Mouse (Mus musculus): ENCODE results near the gene Gm4353. TPM values are rescaled to one million over a fixed set of nuclear protein-coding genes. Genes with fewer than 3 reads are reported as not detected.

Gm4353 gene
- polyA plus RNA-seq, 1 experiment from 2014 or later, result 1.2 TPM

DNA sequence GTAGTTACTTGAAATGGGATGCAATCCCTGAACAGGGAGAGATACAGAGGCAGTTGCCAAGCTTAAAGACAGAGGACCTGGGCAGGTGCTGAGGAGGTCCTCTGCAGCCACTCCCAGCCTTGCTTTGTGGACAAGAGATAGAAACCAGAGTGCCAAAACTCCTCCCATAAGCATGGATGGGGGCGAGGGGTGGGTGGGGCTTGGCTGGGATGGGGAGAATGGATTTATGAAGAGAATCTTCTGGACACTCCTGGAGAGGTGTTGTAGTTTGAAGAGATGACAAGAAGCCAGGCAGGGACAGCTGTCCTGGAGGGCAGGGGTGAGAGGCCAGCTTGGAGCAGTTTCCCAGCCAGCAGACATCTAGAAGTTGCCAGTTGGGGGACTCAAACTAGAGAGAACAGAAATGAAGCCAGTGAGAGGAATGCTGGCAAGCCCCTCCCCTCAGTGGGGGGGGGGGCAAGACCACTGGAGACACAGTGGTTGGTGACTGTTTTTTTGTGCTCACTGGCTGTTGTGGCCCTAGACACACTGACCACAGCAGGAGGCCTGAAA is 34.9 kb upstream of the Gm4353 start:
- Histone ChIP-seq H3K27me3 (no peaks in the 10 kb centered on the region), H3K36me3 (no peaks in the 10 kb centered on the region), H3K27ac (no peak overlapping the region), H3K9me3 (no peaks in the 10 kb centered on the region), H3K4me1 (peaks cover 16% of the 10 kb centered on the region), H3K9ac (no peak overlapping the region), H3K4me2 (no peak overlapping the region), H3K4me3 (no peak overlapping the region)
- WGBS, result 76% methylated on average over 1 of the region's 1 CpGs
- no peak for ATAC-seq (ENCODE audit: insufficient number of reproducible peaks, low FRiP score, low TSS enrichment, low read depth)

DNA sequence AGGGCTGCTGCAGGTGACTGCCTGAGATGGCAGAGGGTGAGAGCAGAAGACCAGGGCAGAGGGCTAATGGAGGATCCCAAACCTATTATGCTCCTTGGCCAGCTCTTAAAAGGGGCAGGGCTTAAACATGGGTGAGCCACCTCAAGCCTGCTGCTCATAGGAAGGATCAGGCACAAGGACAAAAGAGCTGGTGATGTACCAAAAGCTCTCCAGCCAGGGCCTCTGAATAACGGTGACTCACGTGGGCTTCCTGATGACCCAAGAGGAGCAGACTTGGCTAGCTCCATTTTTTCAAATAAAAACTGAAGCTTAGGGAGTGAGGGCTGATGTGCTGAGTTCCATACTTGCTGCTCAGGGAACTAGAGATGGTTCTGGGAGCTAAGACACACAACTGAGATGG is 31.6 kb upstream of the Gm4353 start:
- Histone ChIP-seq H3K27ac (no peak overlapping the region), H3K4me3 (no peak overlapping the region), H3K4me2 (no peak overlapping the region), H3K27me3 (no peaks in the 10 kb centered on the region), H3K36me3 (no peaks in the 10 kb centered on the region), H3K9me3 (no peaks in the 10 kb centered on the region), H3K4me1 (no peaks in the 10 kb centered on the region), H3K9ac (no peak overlapping the region)
- 63% methylated on average over 2 of the region's 2 CpGs for WGBS
- ATAC-seq (ENCODE audit: insufficient number of reproducible peaks, low FRiP score, low TSS enrichment, low read depth), result no peak

DNA sequence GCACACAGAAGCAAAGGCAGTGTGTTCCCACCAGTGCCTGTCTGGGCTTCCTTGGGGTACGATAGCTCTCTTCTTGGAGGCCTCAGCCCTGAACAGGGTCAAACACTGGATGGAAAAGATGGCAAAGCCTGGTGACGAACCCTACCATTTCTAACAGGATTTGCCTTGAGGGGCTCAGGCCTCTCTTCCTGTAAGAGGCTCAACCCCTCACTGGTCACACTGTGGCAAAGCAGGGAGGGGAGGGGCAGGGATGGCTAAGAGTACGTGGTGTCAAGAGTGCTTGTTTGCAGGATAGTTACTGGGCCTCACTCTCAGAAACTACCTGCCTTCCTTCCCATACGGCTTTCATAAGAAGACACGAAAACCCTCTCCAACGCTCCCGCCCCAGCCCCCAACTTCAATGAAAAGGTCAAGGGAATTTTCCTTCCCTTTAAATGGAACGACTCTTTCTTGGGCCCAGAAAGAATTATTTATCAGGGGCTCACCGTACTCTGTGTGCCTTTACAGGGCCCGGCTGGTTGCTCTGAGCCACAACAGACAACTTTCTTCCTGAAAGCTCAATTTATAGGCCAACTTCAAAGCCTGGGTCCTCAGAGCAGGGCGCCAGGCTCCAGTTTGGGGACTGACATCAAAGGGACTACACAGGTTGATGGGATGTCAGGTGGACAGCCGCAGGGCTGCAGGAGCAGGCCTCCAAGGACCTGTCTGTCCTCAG is 30.9 kb upstream of the Gm4353 start:
- Histone ChIP-seq H3K4me1 (no peaks in the 10 kb centered on the region), H3K27me3 (no peaks in the 10 kb centered on the region), H3K9ac (no peak overlapping the region), H3K27ac (no peak overlapping the region), H3K4me2 (no peak overlapping the region), H3K4me3 (no peak overlapping the region), H3K36me3 (no peaks in the 10 kb centered on the region), H3K9me3 (no peaks in the 10 kb centered on the region)
- WGBS, result 40% methylated on average over 12 of the region's 12 CpGs
- ATAC-seq (ENCODE audit: insufficient number of reproducible peaks, low FRiP score, low TSS enrichment, low read depth), result no peak

DNA sequence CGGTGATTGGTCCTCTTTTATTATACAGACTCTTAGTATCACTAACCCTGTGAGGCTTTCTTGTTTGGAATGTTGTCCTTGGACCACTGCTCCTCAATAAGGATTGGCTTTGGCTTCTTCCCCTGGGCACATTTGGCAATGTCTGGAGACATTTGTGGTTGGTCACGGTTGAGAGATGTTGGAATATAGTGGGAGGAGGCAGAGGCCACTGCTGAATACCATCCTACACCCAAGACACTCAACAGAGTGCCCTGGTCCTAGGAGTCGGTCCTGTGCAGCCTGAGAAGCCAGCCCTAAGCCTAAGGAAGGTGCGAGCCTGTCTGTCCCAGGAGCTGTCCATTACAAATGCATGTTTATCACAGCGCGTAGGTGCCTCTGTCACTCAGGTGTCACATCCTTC is 27.1 kb upstream of the Gm4353 start:
- no peak overlapping the region for H3K4me2 ChIP-seq
- no peaks in the 10 kb centered on the region for H3K27me3 ChIP-seq
- no peaks in the 10 kb centered on the region for H3K4me1 ChIP-seq
- H3K9me3 ChIP-seq, result no peaks in the 10 kb centered on the region
- no peak overlapping the region for H3K27ac ChIP-seq
- ATAC-seq (ENCODE audit: insufficient number of reproducible peaks, low FRiP score, low TSS enrichment, low read depth), result no peak
- no peak overlapping the region for H3K4me3 ChIP-seq
- peaks cover 11% of the 10 kb centered on the region for H3K36me3 ChIP-seq
- 82% methylated on average over 6 of the region's 6 CpGs for WGBS
- no peak overlapping the region for H3K9ac ChIP-seq

DNA sequence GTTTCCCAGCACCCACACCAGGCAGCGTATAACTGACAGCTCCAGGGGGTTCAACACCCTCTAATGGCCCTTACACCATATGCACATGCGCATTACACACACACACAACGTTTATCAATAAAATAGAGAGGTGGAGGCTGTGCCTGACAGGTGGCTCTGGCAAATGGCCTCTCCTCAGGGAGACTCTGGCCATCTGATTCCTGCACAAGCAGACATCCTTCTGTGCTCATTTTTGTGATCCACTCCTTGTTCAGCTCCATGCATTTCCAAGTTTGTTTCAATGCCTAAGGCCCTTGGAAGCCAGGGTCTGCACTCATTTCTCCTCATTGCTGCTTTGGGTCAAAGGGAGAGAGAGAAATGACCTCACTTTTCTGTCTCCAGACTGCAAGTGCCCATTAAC is 26.2 kb upstream of the Gm4353 start:
- no peak overlapping the region for H3K27ac ChIP-seq
- no peaks in the 10 kb centered on the region for H3K4me1 ChIP-seq
- H3K9me3 ChIP-seq, result no peaks in the 10 kb centered on the region
- no peak overlapping the region for H3K9ac ChIP-seq
- H3K36me3 ChIP-seq, result peaks cover 20% of the 10 kb centered on the region
- ATAC-seq (ENCODE audit: insufficient number of reproducible peaks, low FRiP score, low TSS enrichment, low read depth), result no peak
- 66% methylated on average over 3 of the region's 3 CpGs for WGBS
- no peak overlapping the region for H3K4me3 ChIP-seq
- no peak overlapping the region for H3K4me2 ChIP-seq
- no peaks in the 10 kb centered on the region for H3K27me3 ChIP-seq

DNA sequence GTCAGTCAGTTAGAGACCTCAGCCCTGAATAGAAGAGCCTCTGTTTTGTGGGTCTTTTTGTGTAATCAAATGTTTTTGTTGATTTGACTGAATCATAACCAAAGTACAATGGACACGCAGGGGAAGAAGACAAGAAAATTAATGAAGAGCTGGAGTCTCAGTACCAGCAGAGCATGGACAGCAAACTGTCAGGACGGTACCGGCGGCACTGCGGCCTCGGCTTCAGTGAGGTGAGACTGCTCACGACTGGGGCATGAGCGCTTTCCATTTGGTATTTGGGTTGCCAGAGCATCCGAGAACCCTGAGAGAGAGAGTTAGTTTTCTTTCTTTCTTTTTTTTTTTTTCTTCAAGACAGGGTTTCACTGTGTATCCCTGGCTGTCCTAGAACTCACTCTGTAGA is 18.7 kb upstream of the Gm4353 start:
- H3K9ac ChIP-seq, result no peak overlapping the region
- H3K27me3 ChIP-seq, result no peaks in the 10 kb centered on the region
- no peak overlapping the region for H3K4me2 ChIP-seq
- H3K27ac ChIP-seq, result no peak overlapping the region
- H3K4me3 ChIP-seq, result no peak overlapping the region
- WGBS, result 96% methylated on average over 9 of the region's 9 CpGs
- no peaks in the 10 kb centered on the region for H3K4me1 ChIP-seq
- H3K9me3 ChIP-seq, result no peaks in the 10 kb centered on the region
- H3K36me3 ChIP-seq, result peaks cover 62% of the 10 kb centered on the region
- no peak for ATAC-seq (ENCODE audit: insufficient number of reproducible peaks, low FRiP score, low TSS enrichment, low read depth)

DNA sequence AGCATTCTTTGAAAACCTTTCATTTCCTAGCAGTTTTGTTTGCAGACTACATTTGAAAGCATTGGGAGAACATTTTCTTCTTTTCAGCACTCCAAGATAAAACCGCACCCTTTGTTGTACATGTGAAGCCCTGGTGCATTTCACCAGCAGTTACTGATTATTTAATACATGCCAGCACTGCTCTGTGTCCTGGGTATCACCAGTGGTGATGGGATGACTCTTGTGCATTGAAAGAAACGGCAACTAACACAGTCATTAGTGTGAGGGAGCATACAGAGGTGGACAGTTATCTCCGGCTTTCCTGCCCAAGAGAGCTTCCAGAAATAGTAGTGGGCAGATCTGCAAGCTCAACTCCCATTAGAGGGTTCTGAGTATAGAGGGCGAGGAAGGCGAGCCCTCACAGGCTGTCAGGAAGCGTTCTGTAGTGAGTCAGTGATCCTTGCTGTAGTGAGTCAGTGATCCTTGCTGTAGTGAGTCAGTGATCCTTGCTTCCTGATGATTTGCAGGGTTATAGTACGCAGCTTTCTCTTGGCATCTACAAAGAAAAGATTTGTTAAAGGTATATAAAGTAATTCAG is 15.6 kb upstream of the Gm4353 start:
- Histone ChIP-seq H3K36me3 (peaks cover 37% of the 10 kb centered on the region), H3K9me3 (no peaks in the 10 kb centered on the region), H3K4me3 (no peak overlapping the region), H3K4me2 (no peak overlapping the region), H3K4me1 (peaks cover 6% of the 10 kb centered on the region), H3K9ac (no peak overlapping the region), H3K27me3 (no peaks in the 10 kb centered on the region), H3K27ac (no peak overlapping the region)
- ATAC-seq (ENCODE audit: insufficient number of reproducible peaks, low FRiP score, low TSS enrichment, low read depth), result no peak
- 88% methylated on average over 7 of the region's 7 CpGs for WGBS

DNA sequence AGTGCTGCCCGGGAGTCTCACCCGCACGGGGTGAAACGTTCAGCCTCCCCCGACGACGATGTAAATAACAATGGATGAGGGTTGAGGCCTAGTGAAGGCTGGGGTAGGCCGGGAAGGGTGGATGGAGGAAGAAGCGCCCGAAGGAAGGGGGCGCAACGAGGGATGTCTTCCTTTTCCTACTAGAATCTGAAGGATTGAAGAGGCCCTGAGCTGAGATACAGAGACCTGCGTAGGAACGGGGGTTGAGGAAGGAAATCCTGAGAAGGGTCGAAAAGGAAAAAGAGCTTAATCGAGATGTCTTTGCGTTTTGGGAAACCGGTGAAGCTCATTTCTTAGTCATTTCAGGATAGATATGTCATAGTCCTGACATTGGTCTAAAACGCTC is 9.0 kb upstream of the Gm4353 start:
- Histone ChIP-seq H3K4me3 (peak overlapping the region; percentile 71), H3K27ac (peak overlapping the region; percentile 95), H3K9me3 (no peaks in the 10 kb centered on the region), H3K9ac (peak overlapping the region; percentile 76), H3K36me3 (no peaks in the 10 kb centered on the region), H3K4me1 (peaks cover 15% of the 10 kb centered on the region), H3K4me2 (peak overlapping the region; percentile 63), H3K27me3 (no peaks in the 10 kb centered on the region)
- peak; percentile 81 for ATAC-seq (ENCODE audit: insufficient number of reproducible peaks, low FRiP score, low TSS enrichment, low read depth)
- under 1% methylated on average over 19 of the region's 19 CpGs for WGBS

DNA sequence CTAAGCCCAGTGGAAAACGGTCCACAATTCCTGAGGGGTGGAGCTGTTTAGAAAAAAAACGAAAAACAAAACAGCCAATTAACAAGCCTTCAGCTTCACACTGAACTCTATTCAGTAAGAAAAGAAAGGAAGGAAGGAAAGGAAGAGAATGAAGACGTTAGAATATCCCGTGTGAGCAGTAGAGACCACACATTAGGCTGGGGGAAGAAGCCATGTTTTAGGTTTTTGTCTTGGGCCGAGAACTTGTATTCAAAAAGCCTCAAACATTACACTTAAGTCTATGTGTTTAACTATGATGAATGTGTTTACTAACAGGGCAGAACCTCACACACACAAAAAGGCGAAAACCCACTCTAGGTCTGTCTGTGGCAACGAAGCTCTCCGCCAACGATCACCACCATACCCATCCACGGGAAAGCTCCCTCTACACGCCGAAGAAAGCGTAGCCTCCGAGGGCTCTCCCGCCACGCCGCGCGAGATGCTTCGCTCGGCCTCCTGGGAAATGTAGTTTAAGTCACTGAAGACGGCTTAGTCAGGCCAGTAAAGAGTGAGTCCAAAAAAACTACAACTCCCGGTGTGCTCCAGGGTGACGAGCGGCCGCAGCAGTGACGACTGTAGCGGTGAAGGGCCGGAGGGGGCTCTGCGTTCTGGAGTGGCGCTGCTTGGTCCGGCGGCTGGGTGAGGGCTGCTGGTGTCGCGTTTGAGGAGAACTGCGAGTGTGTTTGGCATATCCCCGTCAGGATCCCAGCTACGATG is 8.5 kb upstream of the Gm4353 start:
- Histone ChIP-seq H3K4me3 (peak overlapping the region; percentile 71), H3K27ac (peak overlapping the region; percentile 95), H3K36me3 (no peaks in the 10 kb centered on the region), H3K27me3 (no peaks in the 10 kb centered on the region), H3K4me1 (peaks cover 15% of the 10 kb centered on the region), H3K9ac (peak overlapping the region; percentile 76), H3K4me2 (peak overlapping the region; percentile 63), H3K9me3 (no peaks in the 10 kb centered on the region)
- under 1% methylated on average over 38 of the region's 38 CpGs for WGBS
- peak; percentile 100 for ATAC-seq (ENCODE audit: insufficient number of reproducible peaks, low FRiP score, low TSS enrichment, low read depth)

DNA sequence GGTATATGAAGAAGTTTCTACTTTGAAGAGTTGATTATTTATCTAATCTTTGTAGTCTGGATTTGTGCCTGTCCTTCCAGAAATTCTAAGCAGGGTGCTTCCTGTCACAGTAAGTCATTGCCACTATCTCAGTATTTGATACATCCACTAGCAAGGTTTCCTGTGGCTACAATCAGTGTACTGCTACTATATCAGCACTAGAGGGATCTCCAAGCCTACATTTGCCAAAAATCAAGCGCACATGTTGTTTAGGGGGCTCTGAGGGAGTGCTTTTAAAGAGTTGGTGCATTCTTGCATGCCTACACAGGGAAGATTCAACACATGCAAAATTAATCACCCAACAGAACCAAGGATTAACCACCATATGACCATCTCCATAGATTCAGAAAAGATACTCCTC is 23.7 kb downstream of the Gm4353 start:
- WGBS, result 32% methylated on average over 1 of the region's 1 CpGs
- no peak overlapping the region for H3K4me3 ChIP-seq
- no peak for ATAC-seq (ENCODE audit: insufficient number of reproducible peaks, low FRiP score, low TSS enrichment, low read depth)
- H3K9ac ChIP-seq, result no peak overlapping the region
- H3K4me2 ChIP-seq, result no peak overlapping the region
- H3K9me3 ChIP-seq, result no peaks in the 10 kb centered on the region
- H3K36me3 ChIP-seq, result no peaks in the 10 kb centered on the region
- H3K27me3 ChIP-seq, result no peaks in the 10 kb centered on the region
- no peak overlapping the region for H3K27ac ChIP-seq
- H3K4me1 ChIP-seq, result no peaks in the 10 kb centered on the region

DNA sequence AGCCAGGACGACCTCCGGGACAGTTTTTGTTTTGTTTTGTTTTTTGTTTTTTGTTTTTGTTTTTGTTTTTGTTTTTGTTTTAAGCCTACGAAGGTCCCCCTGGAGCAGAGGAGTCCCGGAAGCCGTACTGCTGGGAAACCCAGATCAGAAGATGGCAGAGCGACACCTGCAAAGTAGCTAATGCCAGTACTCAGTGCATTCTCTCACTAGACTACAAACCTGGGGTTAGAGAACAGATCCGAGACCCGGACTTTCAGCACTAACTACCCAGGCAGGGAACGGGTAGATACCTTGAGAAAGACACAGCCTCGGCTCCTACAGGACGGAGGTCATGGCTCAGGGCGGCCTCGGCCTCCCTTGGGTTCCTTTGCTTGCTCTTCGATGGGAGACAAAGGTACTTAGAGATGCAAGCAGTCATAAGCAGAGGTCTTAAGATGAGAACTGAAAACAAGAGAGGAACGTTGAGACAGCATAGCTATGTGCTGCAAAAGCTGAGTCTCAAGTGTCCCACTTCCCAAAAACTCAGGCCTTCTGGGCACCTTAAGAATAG is 43.9 kb downstream of the Gm4353 start:
- peaks cover 24% of the 10 kb centered on the region for H3K27me3 ChIP-seq
- peak overlapping the region; percentile 92 for H3K4me2 ChIP-seq
- peak overlapping the region; percentile 57 for H3K4me3 ChIP-seq
- WGBS, result 22% methylated on average over 15 of the region's 15 CpGs
- peaks cover 24% of the 10 kb centered on the region for H3K4me1 ChIP-seq
- no peak for ATAC-seq (ENCODE audit: insufficient number of reproducible peaks, low FRiP score, low TSS enrichment, low read depth)
- no peaks in the 10 kb centered on the region for H3K9me3 ChIP-seq
- H3K27ac ChIP-seq, result no peak overlapping the region; the same call in 1 of the 2 replicates
- no peak overlapping the region for H3K9ac ChIP-seq
- H3K36me3 ChIP-seq, result no peaks in the 10 kb centered on the region
